Mouse (Mus musculus) G1E-ER4 (cell line): ENCODE data around the gene Tmem30a. TPM values are rescaled to one million over a fixed set of nuclear protein-coding genes. Genes with fewer than 3 reads are reported as not detected.

Source experiments
- GATA1 ChIP-seq: IDR thresholded peaks from one replicate; pipeline ENCODE4 v1.8.0; 2012; ENCODE audit warnings: low read length, inconsistent platforms
- polyA plus RNA-seq: library from polyadenylated mRNA; stranded (reverse); fragments of >175 nt; gene quantifications from 2 replicates; pipeline ENCODE4 v1.2.3, GENCODE M21; 2012

The Tmem30a gene
- 115 and 142 TPM in 2 replicates for polyA plus RNA-seq

- no peak for TF ChIP-seq GATA1
These were observed at the start of gene Tmem30a for GRCm38 (mm10) chr9:79792841-79793835. TSS of gene Tmem30a (minus strand) at chr9:79793507.

GRCm38 (mm10) chr9:79842615-79843014 is 49.3 kb upstream of the Tmem30a start:
- no peak for TF ChIP-seq GATA1

- no peak for TF ChIP-seq GATA1
These were observed 48.7 kb upstream of the Tmem30a start for GRCm38 (mm10) chr9:79842028-79842427.

GRCm38 (mm10) chr9:79831294-79831693 is 38.0 kb upstream of the Tmem30a start:
- no peak for TF ChIP-seq GATA1

GRCm38 (mm10) chr9:79830874-79831273 is 37.6 kb upstream of the Tmem30a start:
- TF ChIP-seq GATA1, result no peak

GRCm38 (mm10) chr9:79829842-79830800 is 36.8 kb upstream of the Tmem30a start:
- no peak for TF ChIP-seq GATA1

GRCm38 (mm10) chr9:79827072-79827471 is 33.8 kb upstream of the Tmem30a start:
- no peak for TF ChIP-seq GATA1

- no peak for TF ChIP-seq GATA1
These were observed 32.2 kb upstream of the Tmem30a start for GRCm38 (mm10) chr9:79825526-79825925.

GRCm38 (mm10) chr9:79823856-79824255 is 30.5 kb upstream of the Tmem30a start:
- no peak for TF ChIP-seq GATA1

GRCm38 (mm10) chr9:79823438-79823837 is 30.1 kb upstream of the Tmem30a start:
- no peak for TF ChIP-seq GATA1

- no peak for TF ChIP-seq GATA1
These were observed 23.2 kb upstream of the Tmem30a start for GRCm38 (mm10) chr9:79816464-79816863.

GRCm38 (mm10) chr9:79816013-79816412 is 22.7 kb upstream of the Tmem30a start:
- TF ChIP-seq GATA1, result no peak

- no peak for TF ChIP-seq GATA1
These were observed 21.3 kb upstream of the Tmem30a start for GRCm38 (mm10) chr9:79814592-79814991.

GRCm38 (mm10) chr9:79810969-79811902 is 17.9 kb upstream of the Tmem30a start:
- TF ChIP-seq GATA1, result no peak

GRCm38 (mm10) chr9:79810534-79810933 is 17.2 kb upstream of the Tmem30a start:
- TF ChIP-seq GATA1, result peak; percentile 84
